Mouse (Mus musculus) testis, postnatal 10 days (tissue): ENCODE measurements around the gene Tomm70a.
A peak's percentile ranks its signal among the peaks of the same experiment; 100 is the strongest.
"Not testable (repeated sequence)": the region's sequence is repeated elsewhere in the genome, so short reads cannot be mapped to it uniquely, and the experiment has no call there.

Source experiments
- DNase-seq: peaks from one replicate; pipeline ENCODE4 v3.0.0; 2021; ENCODE audit warnings: low spot score

Gene Tomm70a

GRCm38 (mm10) chr16:57144741-57145140 is 23.2 kb downstream of the Tomm70a start:
- DNase-seq, result no peak

DNA sequence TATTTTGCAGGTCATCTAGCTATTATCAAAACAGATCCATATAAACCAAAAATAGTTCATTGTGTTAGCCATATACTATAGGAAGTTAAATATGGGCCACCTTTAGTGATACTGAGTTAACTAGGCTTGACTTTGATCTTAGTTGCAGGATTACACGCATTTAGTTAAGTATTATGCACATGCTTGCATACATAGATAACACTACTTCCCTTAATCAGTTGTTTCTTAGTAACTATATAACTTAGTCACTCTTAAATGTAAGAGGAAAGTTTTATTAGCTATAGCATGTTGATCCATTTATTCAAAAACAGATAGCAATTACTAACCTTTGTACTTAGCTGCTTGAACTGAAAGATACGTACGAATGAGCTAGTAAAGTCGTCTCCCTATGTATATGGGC is 29.9 kb downstream of the Tomm70a start:
- no peak for DNase-seq

- DNase-seq, result no peak
Observed at GRCm38 (mm10) chr16:57155899-57156298, 34.4 kb downstream of the Tomm70a start.

DNA sequence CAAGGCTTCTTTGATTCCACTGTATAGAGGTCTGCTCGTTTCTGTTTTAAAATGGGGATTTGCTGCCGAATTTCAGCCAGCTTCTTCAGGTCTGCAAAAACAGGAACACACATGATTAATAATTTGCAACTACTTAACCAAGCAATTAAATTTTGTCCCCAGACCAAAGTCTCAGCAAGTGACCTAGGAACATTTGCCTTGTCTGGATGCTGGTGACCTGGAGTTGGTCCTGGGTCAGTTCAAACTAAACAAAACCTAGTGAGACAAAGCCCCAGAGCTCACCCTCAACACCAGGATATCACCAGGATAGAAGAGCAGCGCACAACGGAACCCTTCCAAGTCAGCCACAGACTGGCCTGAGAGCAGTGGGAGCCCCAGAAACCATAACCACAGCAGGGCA is 35.6 kb downstream of the Tomm70a start:
- DNase-seq, result no peak

DNA sequence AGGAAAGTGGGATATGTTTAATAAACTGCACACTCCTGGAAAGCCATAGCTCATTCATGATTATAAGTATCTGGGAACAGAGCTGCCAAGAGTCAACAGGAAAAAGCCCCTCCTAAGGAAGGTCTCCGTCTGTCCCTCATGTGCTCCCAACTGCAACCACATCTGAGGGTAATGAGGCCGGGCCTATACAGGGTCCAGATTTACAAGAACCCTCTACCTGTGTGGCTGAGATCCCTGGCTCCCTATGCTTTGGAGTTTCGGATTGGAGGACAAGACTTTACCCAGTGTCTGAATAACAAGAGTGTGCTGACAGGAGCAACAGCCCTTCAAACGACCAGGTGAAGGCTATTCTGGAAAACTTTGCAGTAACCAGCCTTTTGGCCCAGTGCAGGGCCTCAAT is 36.2 kb downstream of the Tomm70a start:
- no peak for DNase-seq

GRCm38 (mm10) chr16:57159835-57160234 is 38.3 kb downstream of the Tomm70a start:
- no peak for DNase-seq

DNA sequence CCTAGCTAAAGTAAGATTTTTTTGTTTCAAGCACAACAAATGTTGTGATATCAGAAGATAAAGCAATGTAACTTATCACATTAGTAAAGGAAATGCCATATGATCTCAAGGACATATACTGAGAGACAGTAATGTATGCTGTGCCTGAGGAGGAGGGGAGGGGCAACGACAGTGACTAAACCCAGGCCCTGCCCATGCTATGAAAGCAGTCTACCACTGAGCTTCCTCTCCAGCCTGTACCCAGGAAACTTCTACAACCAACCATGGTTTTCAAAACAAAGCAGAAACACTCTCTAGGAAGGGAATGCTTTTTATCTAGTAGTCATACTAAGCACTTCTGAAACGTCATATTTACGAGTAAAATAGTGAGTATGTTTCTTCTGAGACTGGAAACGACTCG is 41.3 kb downstream of the Tomm70a start:
- no peak for DNase-seq

DNA sequence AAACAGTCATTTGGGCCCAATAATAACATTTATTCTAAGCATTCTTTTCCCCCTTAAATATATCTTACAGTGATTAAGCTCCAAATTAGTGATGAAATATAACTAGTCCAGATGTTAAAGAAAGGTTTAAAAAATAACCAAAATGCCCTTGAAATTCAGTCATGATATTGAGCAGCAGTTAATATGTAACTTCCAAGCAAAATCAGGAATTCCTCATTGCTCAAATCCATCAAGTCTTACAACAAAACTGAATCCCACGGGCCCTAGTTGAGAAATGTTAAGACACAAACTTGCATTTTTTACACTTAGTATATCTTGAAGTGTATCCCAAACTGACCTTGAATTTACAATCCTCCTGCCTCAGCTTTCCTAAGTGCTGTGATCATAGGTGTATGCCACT is 42.2 kb downstream of the Tomm70a start:
- no peak for DNase-seq

GRCm38 (mm10) chr16:57165157-57165556 is 43.7 kb downstream of the Tomm70a start:
- DNase-seq, result no peak

DNA sequence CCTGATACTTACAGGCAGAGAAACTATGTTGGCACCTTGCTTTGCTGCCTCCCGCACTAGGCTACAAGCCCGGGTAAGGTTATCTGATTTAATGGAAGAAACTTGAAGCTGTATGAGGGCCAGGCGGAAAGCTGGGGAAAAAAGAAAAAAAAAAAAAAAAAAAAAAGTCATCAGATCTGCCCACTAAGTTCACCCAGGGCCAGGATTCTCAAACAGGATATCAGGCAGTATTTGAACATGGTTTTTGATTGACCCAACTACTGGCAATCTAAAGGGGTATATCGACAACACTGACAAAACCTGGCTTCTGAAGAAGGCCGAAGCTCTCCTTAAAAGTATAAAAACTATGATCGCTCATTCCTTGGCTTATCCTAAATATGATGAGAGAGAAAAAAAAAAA is 44.6 kb downstream of the Tomm70a start:
- no peak for DNase-seq

- peak; percentile 98 for DNase-seq
Observed at GRCm38 (mm10) chr16:57166611-57167513, 45.4 kb downstream of the Tomm70a start, which contains the start of gene Nit2. Nit2 (minus strand) TSS chr16:57167341.

- DNase-seq, result no peak
Observed at GRCm38 (mm10) chr16:57167514-57167912, 46.0 kb downstream of the Tomm70a start.

DNA sequence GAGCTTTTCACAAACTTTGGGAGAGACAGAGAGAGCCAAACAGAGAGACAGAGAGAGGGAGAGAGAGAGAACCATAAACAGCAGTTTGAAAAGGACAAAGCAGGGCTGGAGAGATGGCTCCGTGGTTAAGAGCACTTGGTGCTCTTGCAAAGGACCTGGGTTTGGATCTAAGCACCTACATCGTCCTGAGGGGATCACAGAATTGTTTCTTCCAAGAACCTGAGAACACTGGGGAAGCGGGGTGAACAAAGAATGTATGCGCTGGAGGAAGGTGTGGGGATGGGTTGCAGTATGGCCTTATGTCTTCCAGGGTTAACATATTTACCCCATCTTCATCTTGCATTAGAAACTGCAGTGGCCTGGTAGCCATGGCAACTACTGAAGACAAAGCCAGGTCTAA is 46.7 kb downstream of the Tomm70a start:
- no peak for DNase-seq

DNA sequence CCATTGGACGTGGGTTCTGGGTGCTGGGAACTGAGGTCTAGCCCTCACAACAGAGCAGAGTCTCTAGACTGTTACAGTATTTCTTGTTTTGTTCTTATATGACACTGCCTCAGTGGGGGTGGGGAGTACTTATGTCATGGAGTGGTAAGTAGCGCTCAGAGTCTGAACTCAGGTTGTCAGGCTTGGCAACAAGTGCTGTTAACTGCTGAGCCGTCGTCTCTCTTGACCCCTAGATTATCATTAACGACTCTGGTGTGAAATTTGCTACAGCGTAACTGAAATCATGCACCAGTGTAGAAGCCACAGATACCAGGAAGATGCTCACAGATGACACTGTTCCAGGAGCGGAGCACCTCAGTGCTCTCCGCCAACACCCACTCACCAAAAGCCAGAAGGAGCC is 49.7 kb downstream of the Tomm70a start:
- no peak for DNase-seq

- no peak for DNase-seq
Observed at GRCm38 (mm10) chr16:57171570-57171969, 50.1 kb downstream of the Tomm70a start.

DNA sequence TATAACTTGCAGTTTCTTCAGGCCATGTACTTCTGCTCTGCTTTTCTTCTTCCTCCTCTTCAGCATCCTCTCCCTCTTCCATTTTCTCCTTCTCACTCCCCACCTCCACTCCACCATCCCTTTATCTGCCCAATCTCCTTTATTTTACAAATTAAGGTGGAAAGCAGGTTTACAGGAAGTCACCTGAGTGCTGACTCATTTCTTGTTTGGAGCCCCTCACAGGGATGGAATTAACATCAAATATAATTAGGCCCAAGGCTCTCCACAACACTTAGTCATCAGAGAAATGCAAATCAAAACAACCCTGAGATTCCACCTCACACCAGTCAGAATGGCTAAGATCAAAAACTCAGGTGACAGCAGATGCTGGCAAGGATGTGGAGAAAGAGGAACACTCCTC is 53.0 kb downstream of the Tomm70a start:
- DNase-seq, result not testable (repeated sequence)

- DNase-seq, result no peak
Observed at GRCm38 (mm10) chr16:57175751-57176150, 54.2 kb downstream of the Tomm70a start.

DNA sequence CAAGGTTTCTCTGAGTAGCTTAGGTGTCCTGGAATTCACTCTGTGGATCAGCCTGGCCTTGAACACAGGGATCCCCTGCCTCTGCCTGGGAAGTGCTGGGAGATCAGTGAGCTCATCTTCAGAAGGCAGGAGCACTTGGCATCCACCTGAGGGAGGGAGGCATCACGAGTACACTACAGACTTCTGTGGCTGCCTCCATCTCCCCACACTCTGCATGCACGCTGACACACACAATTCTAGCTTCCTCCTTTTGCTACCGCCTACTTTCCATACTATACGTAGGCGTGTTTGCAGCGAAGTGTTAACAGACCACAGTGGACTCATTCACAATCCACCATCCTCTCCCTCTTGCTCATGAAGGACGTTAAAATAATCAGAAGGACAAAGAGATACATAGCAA is 54.8 kb downstream of the Tomm70a start:
- DNase-seq, result no peak

- no peak for DNase-seq
Observed at GRCm38 (mm10) chr16:57177254-57177653, 55.8 kb downstream of the Tomm70a start.

- no peak for DNase-seq
Observed at GRCm38 (mm10) chr16:57177664-57178063, 56.2 kb downstream of the Tomm70a start.

DNA sequence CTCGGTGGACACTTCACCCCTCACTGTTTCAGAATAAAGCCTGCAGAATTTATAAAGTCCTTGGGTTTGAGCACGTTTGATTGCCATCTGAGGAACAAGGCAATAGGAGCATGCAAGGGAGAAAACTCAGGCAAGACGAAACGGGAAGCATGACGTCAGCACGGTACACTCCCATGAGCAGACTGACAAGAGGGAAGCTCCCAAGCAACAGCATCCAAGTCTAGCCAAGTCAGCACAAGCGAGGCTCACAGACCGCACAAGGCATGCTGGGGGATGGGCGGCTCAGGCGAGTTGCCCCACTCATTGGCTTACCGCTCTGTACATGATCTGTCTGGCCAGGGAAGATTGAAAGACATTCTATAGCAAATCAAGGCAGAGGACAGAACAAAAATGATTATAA is 59.7 kb downstream of the Tomm70a start:
- no peak for DNase-seq

DNA sequence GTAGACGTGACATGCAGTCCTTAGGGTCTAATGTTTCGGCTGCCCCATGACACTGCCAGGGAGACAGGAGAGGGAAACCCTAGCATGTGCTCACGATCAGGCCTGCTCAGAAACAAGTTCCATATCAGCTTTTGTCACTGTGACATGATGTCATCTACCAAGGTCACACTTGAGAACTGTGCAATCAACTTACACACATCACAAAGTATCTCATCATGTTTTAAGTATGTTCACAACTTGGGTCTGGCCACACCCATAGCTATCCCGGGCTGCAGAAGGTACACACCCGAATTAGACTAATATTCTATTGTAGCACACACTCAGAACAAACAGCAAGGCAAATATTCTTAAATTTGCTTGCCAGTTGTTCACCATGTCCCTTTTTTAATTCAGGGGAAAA is 60.5 kb downstream of the Tomm70a start:
- no peak for DNase-seq

GRCm38 (mm10) chr16:57186618-57187017 is 65.1 kb downstream of the Tomm70a start:
- DNase-seq, result no peak

- DNase-seq, result no peak
Observed at GRCm38 (mm10) chr16:57189493-57189892, 68.0 kb downstream of the Tomm70a start.
